Mouse (Mus musculus) cerebellum, postnatal 36 days (tissue): ENCODE measurements around the gene Lcn3.
A peak's percentile ranks its signal among the peaks of the same experiment; 100 is the strongest.
"Not testable (repeated sequence)": the region's sequence is repeated elsewhere in the genome, so short reads cannot be mapped to it uniquely, and the experiment has no call there.

Experiments
- DNase-seq, 2 experiments: peaks; one replicate each; pipeline ENCODE4 v3.0.0; 2021 to 2022; ENCODE audit warnings: mixed read lengths in 2 of 2

Lcn3 gene

DNA sequence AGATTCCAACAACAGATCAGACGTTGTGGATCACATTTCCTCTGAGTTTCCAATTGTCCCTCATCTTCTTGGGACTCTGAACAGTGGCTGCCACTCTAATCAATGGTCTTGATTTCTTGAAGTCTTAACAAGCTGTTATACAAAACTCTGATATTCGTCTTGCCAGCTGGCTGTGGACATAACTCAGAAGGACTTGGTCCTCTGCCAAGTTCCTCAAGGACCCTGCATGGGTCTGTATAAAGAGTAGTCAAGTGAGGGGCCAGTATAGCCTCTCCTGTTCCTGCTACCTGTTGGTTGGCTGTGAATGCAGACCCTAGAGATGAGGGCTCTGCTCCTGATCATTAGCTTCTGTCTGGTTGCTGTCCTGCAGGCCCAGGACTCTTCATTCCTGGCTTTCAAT lies at the start of gene Lcn3:
Gene Lcn3 (plus strand): TSS at position 301 of the 400 bp plus-strand sequence.
- DNase-seq: no peak

DNA sequence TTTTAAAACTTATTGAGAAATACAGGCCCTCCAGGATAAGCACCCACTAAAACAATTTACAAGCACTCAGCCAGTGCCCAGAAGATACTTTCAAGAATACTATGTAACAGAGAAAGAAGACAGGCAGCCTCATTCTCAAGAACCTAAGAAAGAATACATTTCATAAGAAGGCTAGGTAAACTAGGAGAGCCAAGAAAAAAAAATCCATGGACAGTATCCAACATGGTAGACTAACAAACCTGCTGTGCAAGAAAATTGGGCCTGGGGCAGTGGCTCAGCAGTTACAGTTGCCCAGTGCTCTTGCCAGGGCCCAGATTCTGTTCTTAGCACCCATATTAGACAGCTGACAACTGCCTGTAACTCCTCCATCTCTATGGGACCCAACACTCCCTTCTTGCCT lies 48.1 kb upstream of the Lcn3 start:
- no peak for DNase-seq

GRCm38 (mm10) chr2:25733199-25733930 lies 32.0 kb upstream of the Lcn3 start:
- no peak for DNase-seq

- not testable (repeated sequence) for DNase-seq
Observed at GRCm38 (mm10) chr2:25736709-25737108, 28.7 kb upstream of the Lcn3 start, which contains the start of gene Obp2b. Gene Obp2b, plus strand, starts transcription at chr2:25737009.

GRCm38 (mm10) chr2:25741671-25742070 lies 23.7 kb upstream of the Lcn3 start:
- DNase-seq: no peak

- no peak for DNase-seq
Observed at GRCm38 (mm10) chr2:25754201-25754600, 11.2 kb upstream of the Lcn3 start.

GRCm38 (mm10) chr2:25758064-25758625 lies 7.2 kb upstream of the Lcn3 start:
- DNase-seq: no peak

DNA sequence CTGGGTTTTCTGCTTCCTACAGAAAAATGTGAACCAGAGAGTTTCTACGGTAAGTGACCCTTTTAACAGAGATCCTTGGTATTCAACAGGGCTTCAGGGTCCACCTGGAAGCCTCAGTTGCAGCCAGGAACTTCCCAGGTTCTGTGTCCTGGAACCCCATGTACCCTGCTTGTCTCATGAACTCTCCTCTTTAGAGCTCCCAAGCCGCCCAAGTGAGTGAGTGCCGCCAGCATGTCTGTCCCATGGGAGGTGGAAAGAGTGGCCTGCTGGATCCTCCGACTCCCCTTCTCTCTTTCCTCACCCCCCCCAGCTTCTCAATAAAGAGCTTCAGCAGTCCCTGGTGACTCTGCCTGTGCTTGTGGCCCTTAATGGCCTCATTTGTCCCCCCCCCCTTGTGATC lies 2.4 kb downstream of the Lcn3 start:
- DNase-seq: no peak

DNA sequence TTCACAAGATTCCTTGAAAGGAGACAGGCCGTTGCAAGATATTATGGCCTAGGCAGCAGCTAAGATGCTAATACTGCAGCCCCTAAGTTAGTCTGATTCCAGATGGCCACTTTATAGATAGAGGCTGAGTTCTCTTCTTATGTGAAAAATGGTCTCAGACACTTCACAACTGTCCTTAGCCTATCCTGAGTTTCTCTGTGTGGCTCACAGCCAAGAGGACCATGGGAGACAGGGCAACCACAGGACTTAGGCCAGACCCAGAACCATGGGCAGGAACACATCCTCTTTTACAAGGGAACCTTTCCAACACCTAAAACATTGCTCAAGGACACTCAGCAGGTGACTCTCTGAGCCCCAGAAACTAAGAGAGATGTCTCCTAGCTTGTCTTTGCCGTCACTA lies 8.1 kb downstream of the Lcn3 start:
- peak; percentile 15 to 23 for DNase-seq

- no peak for DNase-seq
Observed at GRCm38 (mm10) chr2:25774640-25775039, 9.3 kb downstream of the Lcn3 start.

DNA sequence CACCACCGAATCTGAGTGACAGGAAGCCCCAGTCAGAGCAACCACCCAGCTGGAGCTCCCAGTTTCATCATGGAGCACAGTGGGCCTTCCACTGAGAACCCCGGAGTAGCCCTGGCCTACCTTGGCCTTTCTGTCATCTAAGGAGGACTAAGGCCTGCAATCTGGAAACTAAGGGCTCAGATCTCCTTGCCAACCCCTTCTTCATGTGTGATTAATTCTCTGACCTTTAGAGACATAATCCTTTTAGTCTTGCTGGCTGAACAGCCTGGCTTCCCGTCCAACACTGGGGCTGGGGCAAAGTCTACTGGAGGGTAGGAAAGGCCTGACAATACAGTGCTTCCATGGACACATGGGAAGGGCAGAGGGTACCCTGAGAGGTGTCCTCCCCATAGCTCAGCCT lies 10.6 kb downstream of the Lcn3 start:
- no peak for DNase-seq

- no peak for DNase-seq
Observed at GRCm38 (mm10) chr2:25776717-25777116, 11.3 kb downstream of the Lcn3 start, which contains the start of gene Lcn11. Gene Lcn11, plus strand, starts transcription at chr2:25777017.

DNA sequence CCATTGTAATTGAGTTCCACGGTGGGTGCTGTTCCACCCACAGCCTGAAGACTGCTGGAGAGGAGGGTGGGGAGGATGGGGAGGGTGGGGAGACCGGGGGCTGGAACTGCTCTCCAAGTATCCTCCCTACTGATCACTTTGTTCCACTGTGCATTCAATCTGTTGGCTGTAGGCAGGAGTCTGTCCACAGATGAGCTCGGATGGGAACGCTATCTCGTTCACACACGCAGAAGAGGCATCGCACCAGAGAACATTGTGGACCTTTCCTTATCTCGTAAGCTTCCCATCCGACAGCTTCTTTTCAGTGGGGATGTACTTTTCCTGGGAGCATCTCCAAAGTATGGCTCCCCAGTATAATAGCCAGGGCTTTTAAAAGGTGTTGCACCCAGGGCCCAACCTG lies 13.7 kb downstream of the Lcn3 start:
- no peak for DNase-seq

DNA sequence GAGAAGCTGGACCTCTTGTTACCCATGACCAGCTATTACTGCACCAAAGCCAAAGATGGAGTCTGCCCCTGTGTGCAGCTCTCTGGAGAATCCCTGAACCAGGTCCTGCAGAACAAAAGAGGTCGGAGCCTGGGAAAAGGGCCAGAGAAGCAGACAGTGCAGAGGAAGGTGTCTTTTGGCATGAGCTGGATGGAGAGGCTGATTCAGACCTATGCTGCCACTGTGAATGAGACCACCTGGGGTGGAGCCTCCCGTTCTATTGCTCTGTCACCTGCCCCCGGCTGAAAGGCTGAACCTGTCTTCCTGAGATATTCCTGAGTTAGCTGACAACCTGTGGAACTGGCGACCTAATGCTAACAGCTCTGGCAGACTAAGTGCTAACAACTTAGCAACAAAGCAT lies 15.6 kb downstream of the Lcn3 start:
- peak; percentile 34 to 49 for DNase-seq

GRCm38 (mm10) chr2:25781957-25782356 lies 16.6 kb downstream of the Lcn3 start, which contains the start of gene Gm13539:
Gene Gm13539, plus strand, starts transcription at chr2:25782257.
- DNase-seq: no peak

DNA sequence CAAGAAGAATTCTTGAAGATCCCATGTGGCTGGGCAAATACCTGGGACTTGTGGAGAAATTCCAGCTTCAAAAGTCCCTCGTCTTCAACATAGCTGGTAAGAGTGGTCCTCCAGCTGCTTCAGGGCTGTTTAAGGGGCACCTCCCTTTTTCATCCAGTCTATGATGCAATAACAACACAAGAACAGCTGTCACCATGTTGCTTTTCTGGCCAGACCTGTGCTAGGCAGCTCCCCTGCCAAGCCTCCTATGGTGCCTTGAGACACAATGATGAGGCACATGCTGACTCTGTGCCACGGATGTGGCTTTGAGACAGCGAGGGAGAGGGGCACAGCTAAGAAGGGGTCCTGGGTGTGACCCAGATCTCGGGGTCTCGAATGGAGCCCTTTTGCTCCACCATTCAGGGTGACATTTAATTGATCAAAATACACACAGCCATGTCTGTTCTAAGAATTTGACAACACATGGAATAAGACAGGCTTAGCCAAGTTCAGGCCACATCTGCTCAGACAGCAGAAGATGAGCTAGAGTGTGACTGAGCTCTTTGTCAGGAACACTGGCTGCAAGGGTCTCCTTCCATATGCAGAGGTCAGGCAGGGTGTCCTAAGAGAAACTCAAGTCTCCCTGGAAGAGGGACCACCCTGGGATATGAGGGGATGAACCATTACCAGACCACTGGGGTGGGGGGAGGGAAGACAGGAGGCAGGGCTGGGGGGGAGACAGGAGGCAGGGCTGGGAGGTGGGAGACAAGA lies 20.4 kb downstream of the Lcn3 start:
- no peak for DNase-seq

GRCm38 (mm10) chr2:25789092-25789491 lies 23.7 kb downstream of the Lcn3 start:
- DNase-seq: no peak

- DNase-seq: no peak
Observed at GRCm38 (mm10) chr2:25797635-25798034, 32.3 kb downstream of the Lcn3 start.

DNA sequence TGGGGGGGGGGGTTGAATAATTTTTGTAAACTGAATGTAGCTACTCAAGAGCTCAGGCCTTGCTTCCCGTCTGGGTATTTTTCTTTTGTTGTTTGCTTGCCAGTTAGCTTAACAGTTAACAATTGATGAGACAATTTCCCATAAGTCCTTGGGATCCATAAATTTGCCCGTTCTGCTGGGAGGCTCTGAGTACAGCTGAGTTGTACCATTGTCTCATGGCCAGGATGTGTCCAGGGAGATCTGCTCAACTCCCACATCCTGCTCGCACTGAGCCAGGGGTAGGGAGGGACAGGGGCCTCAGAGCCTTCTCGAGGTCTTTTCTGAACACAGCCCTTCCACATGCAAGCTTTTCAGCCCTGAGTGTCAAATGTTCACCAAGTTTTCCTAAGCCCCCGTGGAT lies 32.7 kb downstream of the Lcn3 start:
- DNase-seq: no peak

DNA sequence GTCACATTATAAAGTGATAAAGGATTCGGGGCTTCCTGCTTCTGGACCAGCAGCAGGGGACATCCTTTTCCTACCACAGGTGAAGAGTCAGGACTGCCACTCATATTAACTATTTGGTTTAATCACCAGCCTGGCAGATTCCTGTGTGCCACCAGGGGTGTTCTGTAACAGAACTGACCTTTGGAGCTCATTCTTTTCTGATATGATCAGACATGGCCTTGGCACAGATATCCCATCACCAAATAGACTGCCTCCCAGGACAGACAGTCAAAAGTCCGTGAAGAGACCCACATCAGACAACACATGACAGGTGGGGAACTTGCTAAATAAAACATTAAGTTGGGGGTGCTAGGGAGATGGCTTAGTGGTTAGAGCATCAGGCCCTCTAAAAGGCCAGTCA lies 46.3 kb downstream of the Lcn3 start:
- no peak for DNase-seq

DNA sequence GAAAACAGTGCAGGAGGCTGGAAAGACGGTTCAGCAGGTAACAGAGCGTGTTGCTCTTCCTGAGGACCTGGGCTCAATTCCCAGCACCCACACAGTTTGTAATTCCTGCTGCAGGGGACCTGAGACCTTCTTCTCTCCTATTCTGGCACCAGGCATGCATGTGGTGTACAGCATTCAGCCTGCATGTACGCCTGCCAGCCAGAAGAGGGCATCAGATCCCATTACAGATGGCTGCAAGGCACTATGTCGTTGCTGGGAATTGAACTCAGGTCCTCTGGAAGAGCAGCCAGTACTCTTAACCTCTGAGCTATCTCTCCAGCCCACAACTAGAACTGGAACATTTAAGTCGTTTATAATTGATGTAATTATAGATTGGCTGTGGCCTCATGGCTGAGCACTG lies 48.0 kb downstream of the Lcn3 start:
- no peak for DNase-seq

DNA sequence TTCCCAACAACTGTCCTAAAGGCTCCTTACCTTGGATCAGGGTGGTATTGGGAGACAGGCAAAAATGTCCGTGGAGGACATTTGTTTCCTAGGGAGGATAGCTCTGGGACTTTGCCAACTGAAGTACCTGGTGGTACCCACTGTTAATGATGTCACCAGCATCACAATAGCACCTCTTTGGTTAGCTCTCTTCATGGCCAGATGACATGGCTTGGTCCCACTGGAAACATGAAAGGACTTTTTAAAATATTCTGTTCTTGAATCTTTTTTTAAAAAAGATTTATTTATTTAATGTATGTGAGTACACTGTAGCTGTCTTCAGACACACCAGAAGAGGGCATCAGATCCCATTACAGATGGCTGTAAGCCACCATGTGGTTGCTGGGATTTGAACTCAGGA lies 50.4 kb downstream of the Lcn3 start, which contains the start of gene Glt6d1:
Gene Glt6d1 (minus strand): TSS at position 101 of the 400 bp plus-strand sequence.
- DNase-seq: not testable (repeated sequence)
